Mouse (Mus musculus) limb, embryonic 13.5 days (tissue): ENCODE results near the gene Gm11565. TPM values are rescaled to one million over a fixed set of nuclear protein-coding genes. Genes with fewer than 3 reads are reported as not detected.
"Not testable (repeated sequence)": the region's sequence is repeated elsewhere in the genome, so short reads cannot be mapped to it uniquely, and the experiment has no call there.

Experiments
- ATAC-seq: fragments of 200-750 bp; cut with Nextera tagmentation; 2 replicates; pipeline ENCODE4 v1.8.0; 2017; ENCODE audit warnings: low read depth, moderate number of reproducible peaks, moderate TSS enrichment; ENCODE audit not compliant: low FRiP score
- H3K27ac ChIP-seq: fragments of 300-500 bp; sonication (generic); 2 replicates; pipeline ENCODE4 v1.5.1; 2015; ENCODE audit warnings: inconsistent platforms, mild to moderate bottlenecking, moderate library complexity
- H3K27me3 ChIP-seq: fragments of 300-500 bp; sonication (generic); 2 replicates; pipeline ENCODE4 v1.6.1; 2015; ENCODE audit warnings: mild to moderate bottlenecking, inconsistent platforms
- H3K36me3 ChIP-seq: fragments of 300-500 bp; sonication (generic); 2 replicates; pipeline ENCODE4 v1.6.1; 2015; ENCODE audit warnings: inconsistent platforms, mild to moderate bottlenecking, moderate library complexity
- H3K4me1 ChIP-seq: fragments of 300-500 bp; sonication (generic); 2 replicates; pipeline ENCODE4 v1.6.1; 2015; ENCODE audit warnings: inconsistent platforms
- H3K4me2 ChIP-seq: fragments of 300-500 bp; sonication (generic); replicated peaks from 2 replicates; pipeline ENCODE4 v1.6.1; 2015; ENCODE audit warnings: inconsistent platforms, mild to moderate bottlenecking, moderate library complexity
- H3K4me3 ChIP-seq: fragments of 300-500 bp; sonication (generic); 2 replicates; pipeline ENCODE4 v1.5.1; 2015; ENCODE audit warnings: moderate library complexity, mild to moderate bottlenecking, inconsistent platforms
- H3K9ac ChIP-seq: fragments of 300-500 bp; sonication (generic); 2 replicates; pipeline ENCODE4 v1.6.1; 2015; ENCODE audit warnings: mild to moderate bottlenecking, inconsistent platforms
- H3K9me3 ChIP-seq: fragments of 300-500 bp; sonication (generic); 2 replicates; pipeline ENCODE4 v1.6.1; 2016; ENCODE audit warnings: inconsistent platforms
- WGBS: fragments of 180-500 bp; shearing (Covaris S2); methylation state at CpG from one replicate; pipeline ENCODE4 v1.1.7; 2015; 5-methylcytosine and 5-hydroxymethylcytosine counted together
- polyA plus RNA-seq: library from polyadenylated mRNA; unstranded; fragments of >200 nt; fragmentation: Nextera tagmentation; extraction: Ambion mirVana; gene quantifications from 2 replicates; pipeline ENCODE4 v1.2.1, GENCODE M21; 2015

Gm11565 gene
- polyA plus RNA-seq: not detected in 2 replicates

DNA sequence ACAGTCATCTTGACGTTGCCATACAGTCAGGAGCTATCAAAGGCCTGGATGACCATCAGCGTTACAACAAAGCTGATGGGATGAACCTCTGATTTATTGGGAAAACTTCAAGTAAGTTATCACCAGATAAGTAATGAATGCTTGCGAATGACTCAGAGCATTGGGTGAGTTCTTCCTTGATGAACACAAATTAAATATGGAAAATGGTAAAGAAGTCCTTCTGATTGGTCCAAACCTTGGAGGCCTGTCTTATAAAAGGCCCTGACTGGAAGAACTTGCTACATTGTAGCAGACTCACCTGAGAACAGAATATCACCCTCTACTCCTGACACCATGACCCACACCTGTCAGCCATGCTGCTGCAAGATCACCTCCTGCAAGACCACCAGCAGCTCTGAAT, at the start of gene Gm11565:
Gene Gm11565, plus strand, starts transcription at position 301 of the 400 bp plus-strand sequence.
- Histone ChIP-seq H3K27me3 (no peaks in the 10 kb centered on the region), H3K9me3 (no peaks in the 10 kb centered on the region), H3K4me3 (no peak within 1 kb of the TSS), H3K4me1 (no peaks in the 10 kb centered on the region), H3K27ac (no peak within 1 kb of the TSS), H3K36me3 (no peaks in the 10 kb centered on the region), H3K4me2 (no peak within 1 kb of the TSS), H3K9ac (no peak within 1 kb of the TSS)
- ATAC-seq: no peak
- 86% methylated on average over 3 of the region's 3 CpGs for WGBS

- WGBS: 68% methylated on average over 1 of the region's 1 CpGs
- H3K9ac ChIP-seq, H3K9me3 ChIP-seq, H3K4me3 ChIP-seq, H3K27me3 ChIP-seq, H3K4me1 ChIP-seq, H3K27ac ChIP-seq, H3K36me3 ChIP-seq, ATAC-seq, H3K4me2 ChIP-seq: not testable (repeated sequence)
These were observed 41.5 kb upstream of the Gm11565 start, which contains the start of gene Krtap9-1 for GRCm38 (mm10) chr11:99873089-99873488. Krtap9-1 (plus strand) TSS chr11:99873389.

DNA sequence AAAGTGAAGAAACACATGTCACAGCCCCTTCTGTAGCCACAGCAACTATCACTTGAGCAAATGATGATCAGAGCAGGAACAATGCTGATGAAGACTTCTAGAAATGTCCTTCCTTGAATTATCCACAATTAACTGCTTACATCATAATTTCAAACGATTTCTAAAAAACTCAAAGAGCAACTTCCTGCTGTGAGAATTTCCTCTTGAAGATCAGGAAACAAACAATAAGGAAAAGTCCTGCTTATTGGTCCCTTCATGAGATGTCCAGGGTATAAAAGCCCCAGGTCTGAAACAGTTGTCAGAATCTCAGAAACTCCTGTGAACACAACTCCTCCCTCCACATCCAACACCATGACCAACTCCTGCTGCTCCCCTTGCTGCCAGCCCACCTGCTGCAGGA, 35.7 kb upstream of the Gm11565 start, which contains the start of gene Gm11567:
Gene Gm11567, plus strand, starts transcription at position 301 of the 400 bp plus-strand sequence.
- not testable (repeated sequence) for H3K9ac ChIP-seq, ATAC-seq, H3K4me3 ChIP-seq, H3K36me3 ChIP-seq, H3K4me1 ChIP-seq, H3K9me3 ChIP-seq, H3K4me2 ChIP-seq, H3K27me3 ChIP-seq, H3K27ac ChIP-seq
- 40% methylated on average over 1 of the region's 1 CpGs for WGBS

DNA sequence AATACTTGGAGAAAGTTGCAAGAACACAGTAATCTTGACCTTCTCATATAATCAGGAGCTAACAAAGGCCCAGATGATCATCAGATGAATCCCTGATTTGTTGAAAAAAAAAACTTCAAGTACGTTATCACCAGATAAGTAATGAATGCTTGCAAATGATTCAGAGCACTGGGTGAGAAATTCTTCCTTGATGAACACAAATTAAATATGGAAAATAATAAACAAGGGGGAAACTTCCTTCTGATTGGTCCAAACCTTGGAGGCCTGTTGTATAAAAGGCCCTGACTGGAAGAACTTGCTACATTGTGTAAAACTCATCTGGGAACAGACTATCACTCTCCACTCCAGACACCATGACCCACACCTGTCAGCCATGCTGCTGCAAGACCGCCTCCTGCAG, 6.9 kb upstream of the Gm11565 start, which contains the start of gene Krtap31-1:
Gene Krtap31-1, plus strand, starts transcription at position 301 of the 400 bp plus-strand sequence.
- no peak within 1 kb of the TSS for H3K27ac ChIP-seq
- 70% methylated on average over 2 of the region's 2 CpGs for WGBS
- no peaks in the 10 kb centered on the region for H3K9me3 ChIP-seq
- H3K4me1 ChIP-seq: no peaks in the 10 kb centered on the region
- no peak for ATAC-seq
- no peaks in the 10 kb centered on the region for H3K27me3 ChIP-seq
- no peak within 1 kb of the TSS for H3K9ac ChIP-seq
- H3K4me2 ChIP-seq: no peak within 1 kb of the TSS
- no peak within 1 kb of the TSS for H3K4me3 ChIP-seq
- no peaks in the 10 kb centered on the region for H3K36me3 ChIP-seq

- Histone ChIP-seq H3K9me3 (no peaks in the 10 kb centered on the region), H3K36me3 (no peaks in the 10 kb centered on the region), H3K4me3 (no peak within 1 kb of the TSS), H3K27ac (no peak within 1 kb of the TSS), H3K27me3 (no peaks in the 10 kb centered on the region), H3K9ac (no peak within 1 kb of the TSS), H3K4me2 (no peak within 1 kb of the TSS), H3K4me1 (no peaks in the 10 kb centered on the region)
- ATAC-seq: no peak
- 91% methylated on average over 1 of the region's 1 CpGs for WGBS
These were observed 21.4 kb downstream of the Gm11565 start, which contains the start of gene Krtap31-2 for GRCm38 (mm10) chr11:99935991-99936390. Krtap31-2 (plus strand) TSS chr11:99936291.

- no peaks in the 10 kb centered on the region for H3K27me3 ChIP-seq
- 90% methylated on average over 9 of the region's 9 CpGs for WGBS
- no peak overlapping the region for H3K4me2 ChIP-seq
- no peaks in the 10 kb centered on the region for H3K36me3 ChIP-seq
- H3K27ac ChIP-seq: no peak overlapping the region
- no peak overlapping the region for H3K9ac ChIP-seq
- no peak overlapping the region for H3K4me3 ChIP-seq
- no peaks in the 10 kb centered on the region for H3K4me1 ChIP-seq
- H3K9me3 ChIP-seq: no peaks in the 10 kb centered on the region
- no peak for ATAC-seq
These were observed 23.3 kb downstream of the Gm11565 start for GRCm38 (mm10) chr11:99937751-99938264.

- Histone ChIP-seq H3K36me3 (no peaks in the 10 kb centered on the region), H3K4me1 (no peaks in the 10 kb centered on the region), H3K4me3 (no peak within 1 kb of the TSS), H3K4me2 (no peak within 1 kb of the TSS), H3K9ac (no peak within 1 kb of the TSS), H3K27ac (no peak within 1 kb of the TSS), H3K27me3 (no peaks in the 10 kb centered on the region), H3K9me3 (no peaks in the 10 kb centered on the region)
- WGBS: 85% methylated on average over 2 of the region's 2 CpGs
- ATAC-seq: no peak
These were observed 33.6 kb downstream of the Gm11565 start, which contains the start of gene Krtap9-5 for GRCm38 (mm10) chr11:99948175-99948574. Krtap9-5 (plus strand) TSS chr11:99948475.

DNA sequence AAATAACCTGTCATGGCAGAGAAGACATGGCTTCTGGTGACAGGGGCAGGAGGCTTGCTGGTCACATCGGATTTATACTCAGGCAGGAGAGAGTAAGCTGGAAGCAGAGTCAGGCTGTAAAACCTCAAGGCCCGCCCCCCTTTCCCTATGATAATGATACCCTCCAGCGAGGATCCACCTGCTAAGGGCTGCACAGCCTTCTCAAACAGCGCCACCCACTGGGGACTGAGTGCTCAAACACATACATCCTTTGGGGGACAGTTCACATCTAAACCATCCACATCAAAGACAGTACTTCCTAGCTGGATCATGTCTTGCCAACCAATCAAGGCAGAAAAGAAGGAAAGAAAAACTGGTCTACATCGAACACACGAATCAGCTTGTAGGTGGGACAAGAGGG, 49.7 kb downstream of the Gm11565 start:
- WGBS: 46% methylated on average over 6 of the region's 6 CpGs
- no peaks in the 10 kb centered on the region for H3K27me3 ChIP-seq

More for the DNA sequence above, 49.7 kb downstream of the Gm11565 start:
- Histone ChIP-seq H3K27ac (no peak overlapping the region), H3K4me3 (no peak overlapping the region), H3K4me1 (no peaks in the 10 kb centered on the region), H3K9ac (no peak overlapping the region), H3K9me3 (no peaks in the 10 kb centered on the region), H3K36me3 (no peaks in the 10 kb centered on the region), H3K4me2 (no peak overlapping the region)
- ATAC-seq: no peak

Other genes starting within 250 kb of the Gm11565 start
- gene Krtap4-6, start 248.8 kb upstream of the Gm11565 start, polyA plus RNA-seq: not detected in 2 replicates
- not detected in 2 replicates for gene Gm14190, start 224.0 kb upstream of the Gm11565 start, polyA plus RNA-seq
- not detected in 2 replicates for gene Gm14180, start 180.5 kb upstream of the Gm11565 start, polyA plus RNA-seq
- not detected in 2 replicates for gene Gm11595, start 141.8 kb upstream of the Gm11565 start, polyA plus RNA-seq
- gene Krtap4-8, start 134.0 kb upstream of the Gm11565 start, polyA plus RNA-seq: not detected in 2 replicates
- gene Krtap4-9, start 129.6 kb upstream of the Gm11565 start, polyA plus RNA-seq: not detected in 2 replicates
- not detected in 2 replicates for gene Gm11596, start 121.3 kb upstream of the Gm11565 start, polyA plus RNA-seq
- gene Gm11569, start 115.8 kb upstream of the Gm11565 start, polyA plus RNA-seq: not detected in 2 replicates
- gene Gm11554, start 110.3 kb upstream of the Gm11565 start, polyA plus RNA-seq: not detected in 2 replicates
- not detected in 2 replicates for gene Krtap4-13, start 104.9 kb upstream of the Gm11565 start, polyA plus RNA-seq
- gene Gm11564, start 99.1 kb upstream of the Gm11565 start, polyA plus RNA-seq: not detected in 2 replicates
- not detected in 2 replicates for gene 2300003K06Rik, start 76.7 kb upstream of the Gm11565 start, polyA plus RNA-seq
- gene Krtap4-16, start 63.1 kb upstream of the Gm11565 start, polyA plus RNA-seq: not detected in 2 replicates
- gene Gm11568, start 56.8 kb upstream of the Gm11565 start, polyA plus RNA-seq: not detected in 2 replicates
- gene Gm11559, start 50.3 kb upstream of the Gm11565 start, polyA plus RNA-seq: not detected in 2 replicates
- gene Krtap9-1, start 41.4 kb upstream of the Gm11565 start, polyA plus RNA-seq: not detected in 2 replicates
- gene Gm11567, start 35.6 kb upstream of the Gm11565 start, polyA plus RNA-seq: not detected in 2 replicates
- not detected in 2 replicates for gene Krtap31-1, start 6.8 kb upstream of the Gm11565 start, polyA plus RNA-seq
- not detected in 2 replicates for gene Krtap31-2, start 21.5 kb downstream of the Gm11565 start, polyA plus RNA-seq
- not detected in 2 replicates for gene Krtap9-5, start 33.7 kb downstream of the Gm11565 start, polyA plus RNA-seq
- gene Krtap29-1, start 64.3 kb downstream of the Gm11565 start, polyA plus RNA-seq: not detected in 2 replicates
- not detected in 2 replicates for gene Krtap16-1, start 71.8 kb downstream of the Gm11565 start, polyA plus RNA-seq
- 0.52 and 0.66 TPM in 2 replicates for gene Krtap17-1, start 79.2 kb downstream of the Gm11565 start, polyA plus RNA-seq
- not detected in 2 replicates for gene Krt33a, start 101.5 kb downstream of the Gm11565 start, polyA plus RNA-seq
- 0.38 and 0.43 TPM in 2 replicates for gene Krt33b, start 115.1 kb downstream of the Gm11565 start, polyA plus RNA-seq
- not detected in 2 replicates for gene Krt34, start 126.8 kb downstream of the Gm11565 start, polyA plus RNA-seq
- 0.11 TPM in 1 of 2 replicates, not detected in the other for gene Krt31, start 135.8 kb downstream of the Gm11565 start, polyA plus RNA-seq
- gene Krt32, start 173.5 kb downstream of the Gm11565 start, polyA plus RNA-seq: not detected in 2 replicates
- gene Krt35, start 181.5 kb downstream of the Gm11565 start, polyA plus RNA-seq: 0.80 and 1.0 TPM in 2 replicates
- gene Krt36, start 190.9 kb downstream of the Gm11565 start, polyA plus RNA-seq: 0.14 TPM in 1 of 2 replicates, not detected in the other
- gene Krt13, start 206.8 kb downstream of the Gm11565 start, polyA plus RNA-seq: not detected in 2 replicates
- 151 and 172 TPM in 2 replicates for gene Krt15, start 221.2 kb downstream of the Gm11565 start, polyA plus RNA-seq
- gene Krt19, start 233.9 kb downstream of the Gm11565 start, polyA plus RNA-seq: 18.6 and 21.8 TPM in 2 replicates